Mouse (Mus musculus) forebrain, embryonic 11.5 days (tissue): ENCODE measurements at regions not wholly inside any gene's neighbourhood (a gene's known extent, or its start where the extent isn't known, plus 50 kb on each side); places are given as distances from the start of the nearest gene placed in this dataset.

ENCODE experiments used
- ATAC-seq: fragments of 200-750 bp; cut with Nextera tagmentation; replicated peaks from 2 replicates; pipeline ENCODE4 v1.8.0; 2017; ENCODE audit warnings: moderate TSS enrichment; ENCODE audit not compliant: low FRiP score
- DNase-seq: peaks from one replicate; pipeline ENCODE4 v3.0.0-alpha.2; 2017; ENCODE audit warnings: low spot score
- H3K27ac ChIP-seq: fragments of 300-500 bp; sonication (generic); 2 replicates; pipeline ENCODE4 v1.5.1; 2014; ENCODE audit warnings: low read depth, low read length
- H3K27me3 ChIP-seq: fragments of 300-500 bp; sonication (generic); 2 replicates; pipeline ENCODE4 v1.6.1; 2014; ENCODE audit warnings: mild to moderate bottlenecking, low read length, mixed read lengths; ENCODE audit not compliant: control insufficient read depth, insufficient read depth
- H3K36me3 ChIP-seq: fragments of 300-500 bp; sonication (generic); 2 replicates; pipeline ENCODE4 v1.6.1; 2014; ENCODE audit warnings: mild to moderate bottlenecking, low read length, moderate library complexity, mixed read lengths; ENCODE audit not compliant: control insufficient read depth, insufficient read depth
- H3K4me1 ChIP-seq: fragments of 300-500 bp; sonication (generic); replicated peaks from 2 replicates; pipeline ENCODE4 v1.6.1; 2014; ENCODE audit warnings: low read length, mixed read lengths; ENCODE audit not compliant: control insufficient read depth, insufficient read depth
- H3K4me2 ChIP-seq: fragments of 300-500 bp; sonication (generic); 2 replicates; pipeline ENCODE4 v1.6.1; 2014; ENCODE audit warnings: low read depth, mild to moderate bottlenecking, low read length, moderate library complexity, mixed read lengths; ENCODE audit not compliant: severe bottlenecking
- H3K4me3 ChIP-seq: fragments of 300-500 bp; sonication (generic); 2 replicates; pipeline ENCODE4 v1.5.1; 2014; ENCODE audit warnings: low read depth, low read length
- H3K9ac ChIP-seq: fragments of 300-500 bp; sonication (generic); 2 replicates; pipeline ENCODE4 v1.6.1; 2014; ENCODE audit warnings: low read length
- H3K9me3 ChIP-seq: fragments of 300-500 bp; sonication (generic); 2 replicates; pipeline ENCODE4 v1.6.1; 2016; ENCODE audit warnings: low read length, mixed read lengths; ENCODE audit not compliant: control insufficient read depth
- WGBS: fragments of 180-500 bp; shearing (Covaris S2); extraction: QIAGEN DNeasy Blood & Tissue Kit; methylation state at CpG from one replicate; pipeline ENCODE4 v1.1.7; 2014; 5-methylcytosine and 5-hydroxymethylcytosine counted together

GRCm38 (mm10) chr16:63224608-63225007 is 370.5 kb downstream of the Pros1 start:
- H3K9ac ChIP-seq, result no peak overlapping the region
- H3K36me3 ChIP-seq, result no peaks in the 10 kb centered on the region
- H3K4me2 ChIP-seq, result no peak overlapping the region
- H3K27me3 ChIP-seq, result no peaks in the 10 kb centered on the region
- WGBS, result 70% methylated on average over 6 of the region's 6 CpGs
- no peak overlapping the region for H3K27ac ChIP-seq
- no peaks in the 10 kb centered on the region for H3K9me3 ChIP-seq
- no peak overlapping the region for H3K4me3 ChIP-seq
- no peak for ATAC-seq
- DNase-seq, result no peak
- H3K4me1 ChIP-seq, result no peaks in the 10 kb centered on the region

GRCm38 (mm10) chr16:63225097-63225496 is 371.0 kb downstream of the Pros1 start:
- DNase-seq (no peak), ATAC-seq (no peak)
- H3K36me3 ChIP-seq, result no peaks in the 10 kb centered on the region
- WGBS, result 78% methylated on average over 8 of the region's 8 CpGs
- H3K9me3 ChIP-seq, result no peaks in the 10 kb centered on the region
- no peak overlapping the region for H3K27ac ChIP-seq
- no peaks in the 10 kb centered on the region for H3K4me1 ChIP-seq
- H3K4me3 ChIP-seq, result no peak overlapping the region
- no peak overlapping the region for H3K9ac ChIP-seq
- H3K27me3 ChIP-seq, result no peaks in the 10 kb centered on the region
- no peak overlapping the region for H3K4me2 ChIP-seq

GRCm38 (mm10) chr16:63229135-63229534 is 375.0 kb downstream of the Pros1 start:
- H3K9ac ChIP-seq, result no peak overlapping the region
- H3K4me2 ChIP-seq, result no peak overlapping the region
- H3K27ac ChIP-seq, result no peak overlapping the region
- H3K4me1 ChIP-seq, result no peaks in the 10 kb centered on the region
- H3K9me3 ChIP-seq, result no peaks in the 10 kb centered on the region
- no peaks in the 10 kb centered on the region for H3K36me3 ChIP-seq
- ATAC-seq (no peak), DNase-seq (no peak)
- no peaks in the 10 kb centered on the region for H3K27me3 ChIP-seq
- 38% methylated on average over 1 of the region's 1 CpGs for WGBS
- no peak overlapping the region for H3K4me3 ChIP-seq

- no peak for DNase-seq
- Histone ChIP-seq H3K36me3 (no peaks in the 10 kb centered on the region), H3K27ac (no peak overlapping the region), H3K9ac (no peak overlapping the region), H3K27me3 (no peaks in the 10 kb centered on the region), H3K4me1 (no peaks in the 10 kb centered on the region), H3K4me3 (no peak overlapping the region), H3K4me2 (no peak overlapping the region), H3K9me3 (no peaks in the 10 kb centered on the region)
- WGBS, result 78% methylated on average over 3 of the region's 3 CpGs
- no peak for ATAC-seq
Measured at GRCm38 (mm10) chr16:63229567-63229966, 375.5 kb downstream of the Pros1 start.

- H3K4me3 ChIP-seq, result no peak overlapping the region
- no peak overlapping the region for H3K4me2 ChIP-seq
- no peaks in the 10 kb centered on the region for H3K36me3 ChIP-seq
- H3K27ac ChIP-seq, result no peak overlapping the region
- H3K9ac ChIP-seq, result no peak overlapping the region; the same call in 1 of the 2 replicates
- 55% methylated on average over 5 of the region's 5 CpGs for WGBS
- H3K27me3 ChIP-seq, result no peaks in the 10 kb centered on the region
- no peaks in the 10 kb centered on the region for H3K4me1 ChIP-seq
- DNase-seq (no peak), ATAC-seq (0 out of 2 replicates have a peak, but pooled peaks have one; percentile 44)
- no peaks in the 10 kb centered on the region for H3K9me3 ChIP-seq
Measured at GRCm38 (mm10) chr16:63270173-63270572, 416.1 kb downstream of the Pros1 start.

GRCm38 (mm10) chr16:63277556-63277955 is 423.4 kb downstream of the Pros1 start:
- Histone ChIP-seq H3K36me3 (no peaks in the 10 kb centered on the region), H3K4me2 (no peak overlapping the region), H3K4me3 (no peak overlapping the region), H3K4me1 (0 out of 2 replicates have a peak, but pooled peaks cover 3% of the 10 kb centered on the region), H3K9ac (no peak overlapping the region), H3K27me3 (no peaks in the 10 kb centered on the region), H3K27ac (no peak overlapping the region), H3K9me3 (no peaks in the 10 kb centered on the region)
- WGBS, result 61% methylated on average over 1 of the region's 1 CpGs
- DNase-seq (no peak), ATAC-seq (no peak)

- H3K27ac ChIP-seq, result no peak overlapping the region
- H3K36me3 ChIP-seq, result no peaks in the 10 kb centered on the region
- H3K9me3 ChIP-seq, result no peaks in the 10 kb centered on the region
- no peak overlapping the region for H3K4me3 ChIP-seq
- peak; percentile 71 for ATAC-seq
- no peak overlapping the region for H3K9ac ChIP-seq
- 0 out of 2 replicates have a peak, but pooled peaks cover 3% of the 10 kb centered on the region for H3K4me1 ChIP-seq
- H3K27me3 ChIP-seq, result no peaks in the 10 kb centered on the region
- WGBS, result 39% methylated on average over 2 of the region's 2 CpGs
- no peak for DNase-seq
- H3K4me2 ChIP-seq, result no peak overlapping the region
Measured at GRCm38 (mm10) chr16:63278259-63278697, 424.2 kb downstream of the Pros1 start.

- 80% methylated on average over 7 of the region's 7 CpGs for WGBS
- no peaks in the 10 kb centered on the region for H3K4me1 ChIP-seq
- no peaks in the 10 kb centered on the region for H3K27me3 ChIP-seq
- no peaks in the 10 kb centered on the region for H3K9me3 ChIP-seq
- no peak for ATAC-seq
- no peak overlapping the region for H3K27ac ChIP-seq
- H3K9ac ChIP-seq, result no peak overlapping the region
- no peak overlapping the region for H3K4me3 ChIP-seq
- DNase-seq, result no peak
- H3K36me3 ChIP-seq, result no peaks in the 10 kb centered on the region
- no peak overlapping the region for H3K4me2 ChIP-seq
Measured at GRCm38 (mm10) chr16:63287655-63288054, 433.5 kb downstream of the Pros1 start.

GRCm38 (mm10) chr16:63311676-63312075 is 457.6 kb downstream of the Pros1 start:
- 94% methylated on average over 1 of the region's 1 CpGs for WGBS
- no peak for DNase-seq
- no peak overlapping the region for H3K27ac ChIP-seq

More at GRCm38 (mm10) chr16:63311676-63312075, 457.6 kb downstream of the Pros1 start:
- Histone ChIP-seq H3K4me3 (no peak overlapping the region), H3K4me2 (no peak overlapping the region), H3K36me3 (no peaks in the 10 kb centered on the region), H3K9me3 (no peaks in the 10 kb centered on the region), H3K4me1 (no peaks in the 10 kb centered on the region), H3K9ac (no peak overlapping the region), H3K27me3 (no peaks in the 10 kb centered on the region)
- no peak for ATAC-seq
